Mouse (Mus musculus): ENCODE measurements around the gene Pcdh19. TPM values are rescaled to one million over a fixed set of nuclear protein-coding genes. Genes with fewer than 3 reads are reported as not detected.

Gene Pcdh19
- polyA plus RNA-seq, 1 experiment from 2014 or later = 3.5 TPM

- WGBS = 66% methylated on average over 2 of the region's 2 CpGs
- Histone ChIP-seq H3K9me3 (no peaks in the 10 kb centered on the region), H3K9ac (replicated peaks) (no peak overlapping the region), H3K4me3 (replicated peaks) (no peak overlapping the region), H3K4me2 (no peak overlapping the region), H3K27ac (no peak overlapping the region), H3K27me3 (peaks cover 13% of the 10 kb centered on the region), H3K4me1 (replicated peaks) (0 out of 2 replicates have a peak, but pooled peaks cover 4% of the 10 kb centered on the region), H3K36me3 (no peaks in the 10 kb centered on the region)
- ATAC-seq (ENCODE audit: insufficient number of reproducible peaks, insufficient read depth, low FRiP score, low TSS enrichment, low read depth) = no peak
Observed at GRCm38 (mm10) chrX:133602068-133602467, 86.7 kb downstream of the Pcdh19 start.

- Histone ChIP-seq H3K27ac (no peak overlapping the region), H3K27me3 (peaks cover 15% of the 10 kb centered on the region), H3K4me3 (replicated peaks) (no peak overlapping the region), H3K9ac (replicated peaks) (no peak overlapping the region), H3K4me2 (no peak overlapping the region), H3K4me1 (replicated peaks) (0 out of 2 replicates have a peak, but pooled peaks cover 4% of the 10 kb centered on the region), H3K9me3 (no peaks in the 10 kb centered on the region), H3K36me3 (no peaks in the 10 kb centered on the region)
- no peak for ATAC-seq (ENCODE audit: insufficient number of reproducible peaks, insufficient read depth, low FRiP score, low TSS enrichment, low read depth)
- 33% methylated on average over 1 of the region's 1 CpGs for WGBS
Observed at GRCm38 (mm10) chrX:133601658-133602057, 87.1 kb downstream of the Pcdh19 start.

- Histone ChIP-seq H3K9me3 (no peaks in the 10 kb centered on the region), H3K4me1 (replicated peaks) (0 out of 2 replicates have a peak, but pooled peaks cover 4% of the 10 kb centered on the region), H3K4me2 (no peak overlapping the region), H3K27ac (no peak overlapping the region), H3K4me3 (replicated peaks) (no peak overlapping the region), H3K9ac (replicated peaks) (no peak overlapping the region), H3K27me3 (peaks cover 15% of the 10 kb centered on the region), H3K36me3 (no peaks in the 10 kb centered on the region)
- 81% methylated on average over 2 of the region's 2 CpGs for WGBS
- ATAC-seq (ENCODE audit: insufficient number of reproducible peaks, insufficient read depth, low FRiP score, low TSS enrichment, low read depth) = no peak
Observed at GRCm38 (mm10) chrX:133601195-133601594, 87.6 kb downstream of the Pcdh19 start.

- H3K9ac ChIP-seq (replicated peaks) = no peak overlapping the region
- no peak for ATAC-seq (ENCODE audit: insufficient number of reproducible peaks, insufficient read depth, low FRiP score, low TSS enrichment, low read depth)
- H3K36me3 ChIP-seq = no peaks in the 10 kb centered on the region
- H3K4me2 ChIP-seq = no peak overlapping the region
- H3K27me3 ChIP-seq = no peaks in the 10 kb centered on the region
- no peaks in the 10 kb centered on the region for H3K9me3 ChIP-seq
- 81% methylated on average over 4 of the region's 4 CpGs for WGBS
- no peak overlapping the region for H3K4me3 ChIP-seq (replicated peaks)
- no peak overlapping the region for H3K27ac ChIP-seq
- no peaks in the 10 kb centered on the region for H3K4me1 ChIP-seq (replicated peaks)
Observed at GRCm38 (mm10) chrX:133575601-133576382, 113.0 kb downstream of the Pcdh19 start.

- H3K9ac ChIP-seq (replicated peaks) = no peak overlapping the region
- H3K4me2 ChIP-seq = no peak overlapping the region
- ATAC-seq (ENCODE audit: insufficient number of reproducible peaks, insufficient read depth, low FRiP score, low TSS enrichment, low read depth) = no peak
- H3K27me3 ChIP-seq = 0 out of 2 replicates have a peak, but pooled peaks cover 9% of the 10 kb centered on the region
- H3K4me1 ChIP-seq (replicated peaks) = no peaks in the 10 kb centered on the region
- no peak overlapping the region for H3K27ac ChIP-seq
- H3K9me3 ChIP-seq = no peaks in the 10 kb centered on the region
- 64% methylated on average over 2 of the region's 2 CpGs for WGBS
- no peaks in the 10 kb centered on the region for H3K36me3 ChIP-seq
- H3K4me3 ChIP-seq (replicated peaks) = no peak overlapping the region
Observed at GRCm38 (mm10) chrX:133565355-133565754, 123.4 kb downstream of the Pcdh19 start.

Other genes starting within 250 kb of the Pcdh19 start
- 1.8 and 2.0 TPM in 2 replicates for gene Tnmd, start 162.0 kb upstream of the Pcdh19 start, polyA plus RNA-seq (2016; fragmentation: Nextera tagmentation; extraction: Ambion mirVana)
- 172 and 176 TPM in 2 replicates for gene Tspan6, start 209.4 kb upstream of the Pcdh19 start, polyA plus RNA-seq (2016; fragmentation: Nextera tagmentation; extraction: Ambion mirVana)
- gene Srpx2, start 219.4 kb upstream of the Pcdh19 start, polyA plus RNA-seq (2016; fragmentation: Nextera tagmentation; extraction: Ambion mirVana) = 0.97 and 1.1 TPM in 2 replicates

All from limb, embryonic 12.5 days (tissue).